In genomic region chr2:117652647-117653046, GRCm38 (mm10) we compare ENCODE assay signal across 13 mouse cellular contexts.
"Had no signal": no experiment of that assay in that cellular context is flagged by ENCODE, and none has a peak within 500 bp of the region (broad histone marks: within the 10 kb centered on the region; RNA-seq: fewer than 3 reads in every experiment).

No protein-coding gene starts in this region.

- H3K4me1 ChIP-seq: midbrain, embryonic 15.5 days; neural tube, embryonic 13.5 days had no signal

- H3K4me3 ChIP-seq: limb, embryonic 13.5 days; midbrain, embryonic 15.5 days; neural tube, embryonic 13.5 days had no signal

- H3K27me3 ChIP-seq: limb, embryonic 13.5 days; midbrain, embryonic 15.5 days; neural tube, embryonic 13.5 days had no signal

- H3K9me3 ChIP-seq: limb, embryonic 13.5 days; midbrain, embryonic 15.5 days; neural tube, embryonic 13.5 days had no signal

- H3K9ac ChIP-seq: limb, embryonic 13.5 days; liver, embryonic 14.5 days; midbrain, embryonic 15.5 days; neural tube, embryonic 13.5 days had no signal

- H3K4me2 ChIP-seq: limb, embryonic 13.5 days; midbrain, embryonic 15.5 days; neural tube, embryonic 13.5 days had no signal

- DNase-seq: kidney, postnatal 36 days; left cerebral cortex, postnatal 4 days; lung, adult 18-20 months; retina, postnatal 1 day; right cerebral cortex, postnatal 4 days; spleen, adult 18-20 months; thymus, adult 18-20 months; thymus, postnatal 14 days had no signal

- H3K36me3 ChIP-seq: limb, embryonic 13.5 days; midbrain, embryonic 15.5 days; neural tube, embryonic 13.5 days had no signal

- H3K27ac ChIP-seq: kidney, postnatal 0 days; limb, embryonic 13.5 days; liver, embryonic 14.5 days; midbrain, embryonic 15.5 days; neural tube, embryonic 13.5 days had no signal

- ATAC-seq: midbrain, embryonic 15.5 days had no signal
